In genomic region chr7:80294062-80294763, GRCm38 (mm10) we compare ENCODE assay signal across 8 mouse cellular contexts. TPM values are rescaled to one million over a fixed set of nuclear protein-coding genes. Genes with fewer than 3 reads are reported as not detected.
DNase-seq lines count a peak whose midpoint lies in the region; ATAC-seq lines count a peak whose summit lies in the region.

Prc1 (plus strand) TSS chr7:80294450.

- peak within 1 kb of the TSS; percentile 90 for H3K9ac ChIP-seq in lung, embryonic 16.5 days (ENCODE audit: low read length)

- no peaks in the 10 kb centered on the region for H3K27me3 ChIP-seq in lung, embryonic 16.5 days (ENCODE audit: control insufficient read depth, insufficient read depth, low read depth, low read length)

- DNase-seq in MEL-GATA-1-ER (ENCODE audit: extremely low read depth, low read depth): peak; percentile 92
- DNase-seq in cerebellum, adult 8-10 months: peak; percentile 99
- DNase-seq in forelimb bud, embryonic 11.5 days (ENCODE audit: low read depth, low spot score): peak; percentile 98
- DNase-seq in layer of hippocampus, adult 9-10 months (ENCODE audit: low spot score): peak; percentile 99
- peak; percentile 99 for DNase-seq in ovary, postnatal 10 days (ENCODE audit: low spot score)
- DNase-seq in thymus, postnatal 10 days (ENCODE audit: low spot score in 2 of 2): peak; percentile 98 to 99

- H3K9me3 ChIP-seq in lung, embryonic 16.5 days (ENCODE audit: control insufficient read depth, low read length): no peaks in the 10 kb centered on the region

- peaks cover 5% of the 10 kb centered on the region for H3K36me3 ChIP-seq in lung, embryonic 16.5 days (ENCODE audit: control insufficient read depth, insufficient read depth, low read length)

- peak within 1 kb of the TSS; percentile 70 for H3K4me2 ChIP-seq in lung, embryonic 16.5 days (ENCODE audit: low read depth, low read length)

- ATAC-seq in hematopoietic stem cell, adult 5-6 weeks (replicated peaks in 1 of 2; ENCODE audit: insufficient read depth in 1 of 2, low FRiP score in 2 of 2, low TSS enrichment in 1 of 2, low read depth in 1 of 2, poor library complexity in 2 of 2, severe bottlenecking in 2 of 2): peak; percentile 99
- ATAC-seq in lung, embryonic 16.5 days (ENCODE audit: low read depth): peak; percentile 100

- peak within 1 kb of the TSS; percentile 92 for H3K4me3 ChIP-seq in lung, embryonic 16.5 days (ENCODE audit: low read length)

- peak within 1 kb of the TSS; percentile 93 for H3K27ac ChIP-seq in lung, embryonic 16.5 days (ENCODE audit: low read length)

- under 1% methylated on average over 52 of the region's 52 CpGs for WGBS in lung, embryonic 16.5 days

- H3K4me1 ChIP-seq in lung, embryonic 16.5 days (replicated peaks; ENCODE audit: control insufficient read depth, insufficient read depth, low read length): peaks cover 12% of the 10 kb centered on the region

RNA-seq across cellular contexts. Expression of gene Prc1, which starts in this region (rescaled TPM):
- total RNA-seq in hematopoietic stem cell, adult 5-6 weeks (2017): 145 and 166 TPM in 2 replicates
- 166 and 182 TPM in 2 replicates for polyA plus RNA-seq in lung, embryonic 16.5 days (2015; fragmentation: Nextera tagmentation; extraction: Ambion mirVana)

Comparison
In these comparisons a context has a peak if more than half of its experiments do, and no peak if none do; other contexts are left out.
1. Peak in every context shown above with its lines: DNase-seq, ATAC-seq, H3K4me3 ChIP-seq and H3K27ac ChIP-seq.